Mouse (Mus musculus) T-helper 2 cell (primary cell): ENCODE data around the gene Lrmda.

Source experiments
- in situ Hi-C: fragments of 300-600 bp; cut with MboI, MseI; formaldehyde crosslinking; loops from one replicate; pipeline ENCODE4 v1.15.1; 2025; ENCODE audit warnings: high pct_unique_total_duplicates

Lrmda gene

DNA sequence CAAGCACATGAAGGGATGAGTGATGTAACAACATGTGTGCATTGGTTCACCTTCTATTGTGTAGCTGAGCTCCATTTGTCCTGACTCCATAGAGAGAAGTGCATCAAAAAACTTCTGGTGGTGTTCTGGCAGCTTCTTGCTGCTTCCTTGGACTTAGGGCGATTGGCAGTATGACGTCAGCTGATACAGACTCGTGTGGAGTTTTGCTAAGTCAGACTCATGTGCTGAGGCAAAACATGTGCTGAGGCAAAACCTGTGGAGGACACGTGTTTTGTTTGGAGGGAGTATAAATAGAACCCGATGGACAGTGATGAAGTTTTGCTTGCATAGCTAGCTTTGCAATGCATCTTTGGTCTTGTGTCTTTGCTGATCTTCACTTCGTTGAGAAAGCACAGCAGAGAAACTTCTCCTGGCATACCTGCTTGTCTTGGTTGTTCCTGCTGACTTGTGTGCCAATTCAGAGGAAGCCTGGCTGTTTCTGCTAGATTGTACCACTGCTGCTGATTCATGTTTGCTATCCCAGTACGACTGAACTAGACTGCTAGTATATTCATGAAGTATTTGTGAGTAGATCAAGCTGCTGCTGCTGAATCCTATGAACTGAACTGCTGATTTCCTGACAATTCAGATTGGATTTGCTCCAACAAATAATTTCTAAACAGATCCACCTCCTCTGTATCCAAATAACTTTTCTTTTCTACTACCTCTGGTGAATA is 208.9 kb downstream of the Lrmda start:
- in situ Hi-C loops: no loop called here

GRCm38 (mm10) chr14:22240315-22240714 is 220.8 kb downstream of the Lrmda start:
- in situ Hi-C loops: no loop called here

GRCm38 (mm10) chr14:22255458-22255857 is 235.9 kb downstream of the Lrmda start:
- in situ Hi-C loops: no loop called here

GRCm38 (mm10) chr14:22256274-22256673 is 236.8 kb downstream of the Lrmda start:
- in situ Hi-C loops: no loop called here

DNA sequence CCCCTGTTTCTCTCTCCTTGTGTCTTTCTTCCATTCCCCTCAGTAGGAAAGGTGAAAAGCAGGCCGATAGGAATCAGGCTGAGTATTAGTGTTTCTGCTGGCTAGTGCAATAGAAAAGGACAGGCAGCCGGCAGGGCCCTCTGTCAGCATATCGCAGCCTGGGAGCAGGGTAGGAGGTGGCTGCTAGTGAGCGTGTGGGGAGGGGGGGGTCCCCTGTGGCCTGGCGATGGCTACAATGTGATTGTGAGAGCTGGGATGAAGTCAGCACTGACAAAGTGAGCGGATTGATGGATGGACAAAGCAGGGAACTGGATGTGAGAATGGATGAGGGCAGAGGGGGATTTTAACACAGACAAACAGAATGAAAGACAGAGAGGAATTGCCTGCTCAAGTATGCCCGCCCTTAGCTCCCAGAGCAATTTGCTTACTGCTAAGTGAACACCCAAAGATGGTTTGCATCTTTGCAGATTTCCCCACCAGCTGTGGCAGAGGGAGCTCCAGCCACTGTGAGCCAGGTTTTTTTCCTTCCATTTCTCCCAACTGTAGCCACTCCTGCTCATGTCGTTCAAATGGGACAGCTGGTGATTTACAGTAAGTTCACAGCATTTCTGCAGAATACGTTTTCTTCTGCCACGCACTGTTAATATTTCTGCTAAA is 240.0 kb downstream of the Lrmda start:
- in situ Hi-C loops: no loop called here

DNA sequence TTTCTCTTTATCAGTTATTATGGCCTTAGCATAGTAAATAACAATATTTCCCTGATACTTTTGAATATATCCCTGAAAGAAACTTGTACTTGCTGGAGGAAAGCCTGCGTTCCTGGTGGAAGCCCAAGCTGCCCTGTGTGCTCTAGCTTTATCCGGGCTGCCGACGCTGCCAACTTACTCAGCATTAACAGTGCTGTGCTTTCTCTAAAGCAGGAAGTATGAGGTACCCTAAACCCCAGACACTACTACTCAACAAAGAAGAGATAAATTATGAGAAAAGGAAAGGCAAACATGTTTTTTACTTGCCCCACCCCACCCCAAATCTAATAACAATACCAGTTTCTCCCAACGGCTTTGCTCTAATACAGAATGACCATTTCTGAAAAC is 240.5 kb downstream of the Lrmda start:
- in situ Hi-C loops: no loop called here

DNA sequence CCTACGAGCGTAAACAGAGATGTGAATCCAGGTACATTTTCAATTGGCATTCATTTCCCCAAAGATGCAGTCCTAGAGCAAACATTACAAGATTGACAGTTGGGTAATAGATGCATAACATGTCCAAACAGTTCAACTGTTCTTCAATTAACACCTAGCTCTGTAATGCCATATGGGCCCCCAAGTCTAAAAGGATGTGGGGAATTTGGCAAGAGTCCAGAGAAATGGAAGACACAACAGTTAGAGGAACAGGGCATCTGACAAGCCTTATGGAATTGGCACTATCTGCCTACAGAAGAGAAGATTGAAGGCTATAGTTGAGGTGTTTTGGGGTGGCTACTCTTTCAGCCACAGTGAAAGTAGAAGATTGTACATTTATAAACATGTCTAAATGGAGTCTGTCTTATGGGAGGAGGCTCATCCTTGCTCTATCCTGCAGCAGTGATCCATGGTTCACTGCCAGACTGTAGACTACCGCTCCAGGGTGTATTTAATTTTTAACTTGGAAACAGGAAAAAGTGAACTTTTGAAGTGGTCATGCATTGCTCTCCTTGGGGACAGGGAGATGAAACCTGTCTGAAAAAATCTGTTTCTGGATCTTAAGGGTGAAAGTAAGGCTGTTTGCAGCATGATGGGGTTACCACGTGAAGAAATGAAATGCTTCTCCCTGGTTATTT is 245.9 kb downstream of the Lrmda start:
- in situ Hi-C loops: no loop called here

DNA sequence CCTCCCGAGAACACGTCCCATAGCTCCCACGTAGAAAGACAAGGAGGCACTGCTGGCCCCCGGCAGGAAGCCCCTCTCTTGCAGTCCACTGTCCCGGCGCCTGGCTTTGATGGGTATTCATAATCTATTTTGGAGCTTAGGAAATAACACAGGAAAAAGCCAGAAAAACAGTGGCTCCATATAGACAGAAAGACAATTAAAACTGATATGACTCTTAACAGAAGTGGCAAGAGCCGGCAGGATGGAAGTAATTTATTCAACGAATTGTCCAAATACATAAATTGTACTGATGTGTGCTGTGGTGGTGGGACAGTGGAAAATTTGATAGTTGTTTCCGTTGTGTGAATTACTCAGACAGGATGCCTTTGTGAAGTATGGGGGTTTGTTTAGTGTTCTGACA is 250.3 kb downstream of the Lrmda start:
- in situ Hi-C loops: no loop called here

- in situ Hi-C loops: no loop called here
These were observed 258.5 kb downstream of the Lrmda start for GRCm38 (mm10) chr14:22278053-22278452.

GRCm38 (mm10) chr14:22279591-22279990 is 260.1 kb downstream of the Lrmda start:
- in situ Hi-C loops: no loop called here

GRCm38 (mm10) chr14:22281630-22282029 is 262.1 kb downstream of the Lrmda start:
- in situ Hi-C loops: no loop called here

DNA sequence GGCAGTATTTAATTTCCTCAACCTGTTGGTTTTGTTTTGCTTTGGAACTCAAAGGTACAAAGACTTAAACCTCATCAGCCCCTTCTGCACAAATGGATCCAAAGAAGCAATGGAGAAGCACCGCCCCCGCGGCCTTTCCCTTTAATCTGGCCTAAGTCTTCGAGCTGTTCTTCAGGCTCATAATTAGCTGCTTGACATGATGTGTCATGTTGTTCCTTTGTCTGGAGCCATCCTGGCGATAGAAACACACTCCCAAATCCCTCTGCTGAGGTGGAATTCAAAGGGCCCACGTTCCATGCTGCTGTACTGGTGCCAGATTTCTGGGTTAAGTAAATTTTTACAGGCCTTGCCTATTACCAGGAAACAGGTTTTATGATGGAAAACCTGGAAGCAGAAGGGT is 263.3 kb downstream of the Lrmda start:
- in situ Hi-C loops: no loop called here

GRCm38 (mm10) chr14:22283722-22284121 is 264.2 kb downstream of the Lrmda start:
- in situ Hi-C loops: no loop called here

DNA sequence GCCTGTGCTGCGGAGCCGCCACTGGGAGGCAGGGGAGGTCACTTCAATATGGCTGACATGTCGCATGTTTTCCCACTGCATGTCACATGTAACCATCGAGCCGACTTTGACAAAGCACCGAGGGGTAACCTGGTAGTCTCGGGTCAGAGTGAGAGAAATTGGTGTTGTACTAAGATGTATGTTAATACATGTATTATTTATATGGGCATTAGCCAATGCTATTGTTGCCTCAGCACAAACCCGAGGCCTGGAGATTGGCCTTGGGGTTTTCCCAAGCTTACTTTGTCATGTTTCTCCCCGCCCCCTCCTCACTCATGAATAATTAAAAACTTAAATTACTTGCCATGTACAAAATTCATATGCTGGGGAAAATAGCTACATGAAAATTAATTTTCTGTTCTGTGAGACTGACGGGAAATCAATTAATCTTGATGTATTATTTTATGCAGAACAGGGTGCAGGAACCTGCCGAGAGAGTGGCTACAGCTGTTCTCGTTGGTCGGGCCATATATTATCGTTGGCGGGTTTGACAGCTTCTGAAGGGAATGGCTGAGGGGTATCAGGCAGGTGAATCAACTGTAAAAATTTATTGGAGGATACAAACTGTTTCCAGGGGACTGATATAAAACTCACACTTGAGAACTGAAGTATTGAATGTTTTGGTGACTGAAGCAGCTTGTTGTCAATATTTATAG is 265.5 kb downstream of the Lrmda start:
- in situ Hi-C loops: no loop called here

DNA sequence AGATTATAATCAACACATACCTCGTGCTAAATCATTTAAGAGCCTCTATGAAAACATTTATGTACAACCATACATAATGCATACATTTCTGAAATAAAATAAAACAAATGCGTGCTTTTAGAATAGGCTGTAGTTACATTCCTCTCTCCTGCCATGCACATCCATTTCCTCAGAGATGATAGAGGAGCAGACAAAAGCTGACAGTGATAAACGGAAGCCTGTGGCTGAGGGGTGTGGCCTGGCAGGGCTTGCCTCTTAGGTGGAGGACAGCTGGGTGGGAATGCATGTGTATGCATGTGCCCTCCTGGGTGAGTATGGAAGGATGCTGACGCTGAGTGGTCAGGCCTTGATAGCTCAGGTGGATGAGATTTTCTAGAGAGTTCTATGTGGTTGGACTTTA is 266.3 kb downstream of the Lrmda start:
- in situ Hi-C loops: no loop called here

DNA sequence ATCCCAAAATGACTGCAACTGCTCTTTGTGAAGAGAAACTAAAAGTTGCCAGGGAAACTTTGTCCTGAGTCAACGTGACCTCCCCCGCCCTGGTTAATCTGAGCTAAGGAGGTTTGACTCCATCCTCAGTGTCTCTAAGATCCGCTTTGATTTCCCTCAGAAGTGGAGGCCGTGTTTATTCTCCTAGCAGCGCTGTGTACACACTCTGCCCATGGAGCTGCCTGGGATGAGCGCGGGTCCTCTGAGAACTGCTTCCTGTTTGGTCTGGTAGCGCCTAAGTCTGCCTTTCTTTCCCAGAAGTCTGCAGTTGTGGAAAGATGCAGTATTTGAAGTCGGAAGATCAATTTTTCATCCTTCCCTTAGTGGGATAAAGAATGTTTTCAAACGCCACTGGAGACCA is 268.7 kb downstream of the Lrmda start:
- in situ Hi-C loops: no loop called here

DNA sequence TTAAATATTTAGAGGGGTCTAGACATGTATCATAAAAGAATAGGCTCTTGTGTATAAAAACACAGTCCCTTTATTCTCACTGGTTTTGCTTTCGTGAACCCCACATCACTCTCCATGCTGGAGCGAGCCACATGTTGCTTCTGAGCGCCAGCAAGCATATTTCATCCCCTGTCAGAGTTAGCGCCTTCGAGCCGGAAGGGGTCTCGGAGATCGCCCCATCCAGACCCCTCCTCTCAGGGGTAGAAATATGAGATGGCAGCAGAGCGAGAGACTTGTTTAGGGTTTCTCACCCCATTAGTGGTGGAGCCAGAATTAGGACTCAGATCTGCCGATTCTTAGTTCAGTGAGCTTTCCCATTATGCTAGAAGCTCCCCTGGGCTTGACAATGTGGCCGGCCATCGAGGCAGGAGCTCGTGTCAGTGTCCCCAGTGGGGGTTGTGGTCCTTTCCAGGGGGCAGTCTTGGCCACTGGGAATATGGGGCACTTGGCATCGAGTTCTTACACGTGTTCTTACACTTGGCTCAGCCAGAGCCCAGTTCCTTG is 269.9 kb downstream of the Lrmda start:
- in situ Hi-C loops: no loop called here

- in situ Hi-C loops: no loop called here
These were observed 274.9 kb downstream of the Lrmda start for GRCm38 (mm10) chr14:22294371-22294770.

DNA sequence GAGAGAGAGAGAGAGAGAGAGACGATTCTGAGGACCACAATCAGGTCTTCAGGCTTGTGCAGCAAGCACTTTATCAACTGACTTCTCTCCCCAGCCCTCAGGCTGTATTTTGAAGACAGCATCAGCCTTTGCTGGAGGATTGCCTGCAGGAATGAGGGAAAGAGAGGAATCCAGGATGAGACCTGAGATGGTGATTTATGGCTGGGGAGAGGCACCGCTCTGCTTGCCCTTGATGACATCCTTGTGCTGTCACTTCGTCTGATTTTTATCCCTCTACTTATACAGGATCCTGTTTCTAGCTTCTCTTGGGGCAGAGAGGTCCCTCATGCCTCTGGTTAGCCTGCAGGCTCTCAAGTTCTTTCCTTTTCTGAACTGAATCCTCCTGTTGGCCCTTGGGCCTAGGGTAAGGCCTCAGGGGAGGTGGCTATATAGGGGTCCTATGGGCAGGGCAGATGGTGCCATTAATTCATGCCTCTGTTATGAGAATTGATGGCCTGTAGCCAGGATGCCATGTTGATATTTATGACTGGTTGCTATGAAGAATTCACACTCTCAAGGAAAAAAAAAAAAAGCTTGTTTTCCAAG is 277.2 kb downstream of the Lrmda start:
- in situ Hi-C loops: no loop called here

GRCm38 (mm10) chr14:22306759-22307158 is 287.2 kb downstream of the Lrmda start:
- in situ Hi-C loops: no loop called here

DNA sequence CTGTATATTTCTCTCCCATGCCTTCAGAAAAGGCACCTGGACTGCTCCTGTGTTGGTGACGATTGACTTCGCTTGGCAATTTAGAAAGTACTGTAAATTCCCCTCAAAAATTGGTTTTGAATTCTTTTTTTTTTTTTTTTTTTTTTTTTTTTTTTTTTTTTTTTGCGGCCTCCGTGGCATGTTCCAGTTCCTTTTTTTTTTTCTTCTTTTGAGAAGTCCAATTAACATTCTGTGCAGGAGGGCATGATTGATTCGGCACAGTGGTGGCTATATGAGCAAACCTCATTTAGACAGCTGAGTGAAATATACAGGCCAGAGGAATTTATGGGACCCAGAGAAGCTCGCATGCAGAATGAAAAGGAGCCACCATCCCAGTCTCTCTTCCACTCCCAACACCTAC is 288.5 kb downstream of the Lrmda start:
- in situ Hi-C loops: no loop called here

- in situ Hi-C loops: no loop called here
These were observed 303.5 kb downstream of the Lrmda start for GRCm38 (mm10) chr14:22323058-22323457.
